Mouse (Mus musculus) left cerebral cortex, adult 18-20 months (tissue): ENCODE measurements at regions not wholly inside any gene's neighbourhood (a gene's known extent, or its start where the extent isn't known, plus 50 kb on each side); places are given as distances from the start of the nearest gene placed in this dataset.

Source experiments
- DNase-seq, 2 experiments: peaks; one replicate each; pipeline ENCODE4 v3.0.0; 2021 to 2022; ENCODE audit warnings: low spot score in 2 of 2, mixed read lengths in 1 of 2

DNA sequence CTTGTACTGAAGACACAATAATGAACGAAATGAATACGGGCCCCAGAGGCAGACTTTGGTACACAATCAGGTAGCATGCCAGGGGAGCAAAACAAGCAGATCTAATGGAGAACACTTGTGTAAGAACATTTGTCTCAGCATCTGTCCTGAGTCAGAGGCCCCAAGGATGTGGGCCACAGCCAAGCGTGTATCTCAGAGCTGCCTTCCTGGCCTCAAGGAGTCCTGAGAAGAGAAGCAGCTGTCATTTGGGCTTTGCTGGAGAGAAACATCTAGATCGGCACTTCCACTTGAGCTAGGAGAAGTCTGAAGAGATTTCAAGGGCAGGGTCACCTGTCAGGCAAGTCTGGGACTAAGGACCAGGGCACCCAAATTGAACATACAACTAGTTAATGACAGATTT lies 76.8 kb upstream of the Egln3 start:
- DNase-seq = no peak

DNA sequence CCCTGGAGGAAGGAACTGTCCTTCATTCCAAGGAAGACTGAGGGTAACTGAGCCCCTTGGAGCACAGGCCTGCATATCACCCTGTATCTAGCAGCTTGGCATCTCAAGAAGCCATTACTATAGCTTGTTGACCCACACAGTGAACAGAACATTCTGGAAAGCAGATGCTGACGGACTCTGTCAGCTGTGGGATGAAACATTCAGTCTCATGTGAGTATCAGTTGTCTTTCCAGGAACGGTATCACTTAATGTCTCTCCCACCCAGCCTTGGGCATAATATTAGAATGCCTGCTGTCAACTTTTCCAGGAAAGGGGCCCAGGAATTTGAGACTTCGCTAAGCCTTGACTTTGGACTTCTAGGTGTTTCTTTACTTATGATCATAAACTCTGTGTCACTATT lies 76.3 kb upstream of the Egln3 start:
- DNase-seq = no peak

DNA sequence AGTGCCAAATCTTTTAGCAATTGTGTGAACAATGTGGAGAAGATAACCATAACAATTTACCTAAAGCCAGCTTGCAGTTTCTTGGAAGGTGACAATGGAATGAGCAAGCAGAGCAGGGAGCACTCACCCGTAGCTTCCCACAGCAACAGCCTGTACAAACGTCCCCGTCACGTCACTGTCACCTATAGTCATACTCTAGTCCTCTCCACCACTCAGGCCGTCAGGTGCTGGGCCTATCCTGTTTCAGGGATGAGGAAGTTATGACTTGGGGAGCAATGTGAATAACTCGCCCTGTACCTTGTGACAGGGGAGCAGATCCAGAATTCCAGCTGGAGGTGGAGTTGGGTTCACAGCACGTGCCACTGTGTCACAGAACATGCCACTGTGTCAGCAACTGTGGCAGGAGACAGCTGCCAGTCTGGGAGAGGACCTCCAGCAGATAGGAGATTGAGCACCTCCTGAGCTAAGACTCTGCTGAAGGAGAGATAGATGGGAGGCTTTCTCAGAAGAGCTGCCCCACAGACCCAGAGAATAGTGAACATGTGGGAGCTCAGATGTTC lies 73.4 kb upstream of the Egln3 start:
- no peak for DNase-seq

DNA sequence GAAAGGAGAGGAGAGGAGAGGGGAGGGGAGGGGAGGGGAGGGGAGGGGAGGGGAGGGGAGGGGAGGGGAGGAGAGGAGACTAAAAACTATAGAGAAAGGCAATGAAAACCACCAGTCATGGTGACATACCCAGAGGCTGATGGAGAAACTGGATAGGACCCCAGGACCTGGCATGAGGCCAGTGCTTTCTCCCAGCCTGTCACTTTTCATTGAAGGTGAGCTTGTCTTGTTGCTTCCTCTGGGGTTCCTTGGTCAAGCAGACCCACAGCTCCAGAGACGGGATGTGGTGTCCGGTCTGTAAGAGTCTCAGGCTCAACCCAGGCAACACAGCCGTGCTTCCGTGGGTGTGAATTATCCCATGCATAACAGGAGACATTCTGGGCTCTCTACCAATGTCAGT lies 69.8 kb upstream of the Egln3 start:
- no peak for DNase-seq

DNA sequence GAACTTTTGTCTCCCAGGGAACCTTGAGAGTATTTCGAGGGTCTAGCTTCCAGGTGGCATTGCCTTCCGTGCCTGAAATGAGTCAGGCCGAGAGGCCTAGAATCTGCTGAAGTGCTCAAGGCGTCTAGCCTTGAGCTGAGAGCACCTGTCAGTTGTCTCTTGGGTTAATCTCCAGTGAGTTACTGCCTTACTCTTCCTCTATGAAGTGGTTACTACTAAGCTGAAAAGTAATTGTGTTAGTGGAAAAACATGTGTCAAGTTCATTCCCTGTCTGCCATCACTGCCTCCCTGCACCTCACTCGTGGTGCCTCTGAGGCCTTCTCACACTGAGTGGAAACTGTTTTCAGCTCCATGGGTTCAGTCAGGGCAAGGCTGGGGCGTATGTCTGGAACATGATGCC lies 69.0 kb upstream of the Egln3 start:
- no peak for DNase-seq

DNA sequence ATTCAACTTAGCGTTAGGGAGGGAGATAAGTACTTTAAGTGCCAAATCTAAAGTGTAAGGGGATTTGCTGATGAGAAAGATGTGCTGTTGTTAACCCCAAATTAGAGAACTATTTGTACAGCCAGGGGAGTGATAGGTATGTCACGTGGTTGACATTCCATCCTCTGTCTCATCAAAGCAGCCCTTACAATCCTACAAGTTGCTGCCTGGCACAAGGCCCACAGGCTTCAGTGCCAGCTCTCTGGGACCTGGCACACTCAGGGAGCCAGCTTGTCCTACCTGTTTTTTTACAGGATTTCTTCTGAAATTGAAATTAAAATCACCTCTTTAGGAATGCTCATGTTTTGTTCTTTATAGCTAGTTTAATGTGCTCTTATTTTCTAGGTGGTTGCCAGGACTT lies 68.6 kb upstream of the Egln3 start:
- DNase-seq = no peak

DNA sequence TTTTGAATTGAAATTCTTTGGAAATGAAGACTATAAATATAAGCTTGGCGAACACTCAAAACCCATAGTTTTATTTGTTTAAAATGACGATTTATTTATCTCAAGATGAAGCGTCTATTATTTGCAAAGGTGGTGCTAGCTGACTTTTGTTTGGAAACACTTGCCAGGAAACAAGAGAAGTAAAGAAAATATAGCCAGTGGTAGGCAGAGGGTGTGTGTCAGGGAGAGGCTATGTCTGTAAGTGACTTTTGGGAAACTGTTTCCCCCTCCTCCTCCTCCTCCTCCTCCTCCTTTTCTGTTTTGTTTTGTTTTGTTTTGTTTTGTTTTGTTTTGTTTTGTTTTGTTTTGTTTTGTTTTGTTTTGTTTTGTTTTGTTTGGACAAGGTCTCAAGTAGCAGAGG lies 62.2 kb upstream of the Egln3 start:
- DNase-seq = no peak

DNA sequence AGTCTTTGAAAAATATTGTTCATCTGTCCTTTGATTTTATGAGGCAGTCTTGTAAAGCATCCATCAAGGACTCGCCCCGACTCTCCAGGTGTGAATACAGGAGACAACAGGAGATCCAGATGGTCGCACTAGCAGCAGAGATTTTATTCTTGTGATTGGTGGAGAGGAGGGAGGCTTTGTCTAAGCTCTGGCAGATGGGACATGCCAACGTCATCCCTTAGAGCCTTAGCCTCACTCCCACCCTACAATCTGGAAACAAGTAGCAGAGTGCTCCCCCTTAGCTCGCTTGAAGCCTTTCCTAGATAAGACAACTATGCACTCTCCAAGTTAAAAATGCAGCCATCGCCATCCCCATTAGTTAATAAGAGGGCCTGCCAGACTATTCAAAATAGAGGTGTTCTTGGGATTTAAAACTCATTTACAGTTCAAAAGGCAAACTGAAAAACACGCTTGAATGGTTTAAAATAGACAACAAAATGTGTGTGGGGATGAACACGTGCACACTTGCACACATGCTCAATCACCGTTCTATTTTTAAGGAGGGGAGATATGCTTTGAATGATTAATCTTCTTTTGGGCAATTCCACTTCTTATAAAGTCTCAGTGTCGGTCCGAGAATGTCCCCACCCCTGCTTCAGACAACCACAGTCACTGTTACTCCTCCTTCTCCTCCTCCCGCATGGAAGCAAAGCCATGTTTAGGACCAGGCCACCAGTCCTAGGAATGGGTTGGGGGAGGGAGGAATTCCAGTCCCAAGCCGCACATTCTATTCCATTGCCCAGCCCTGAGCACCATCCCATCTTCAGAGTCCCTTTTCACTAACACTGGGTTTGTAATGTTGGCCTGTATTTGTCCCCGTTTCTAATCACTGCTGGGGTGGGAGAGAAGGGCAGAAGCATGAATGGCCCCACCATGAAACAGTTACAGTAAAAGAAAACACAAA lies 61.5 kb upstream of the Egln3 start:
- peak in 1 of 2 experiments; percentile 4 for DNase-seq

DNA sequence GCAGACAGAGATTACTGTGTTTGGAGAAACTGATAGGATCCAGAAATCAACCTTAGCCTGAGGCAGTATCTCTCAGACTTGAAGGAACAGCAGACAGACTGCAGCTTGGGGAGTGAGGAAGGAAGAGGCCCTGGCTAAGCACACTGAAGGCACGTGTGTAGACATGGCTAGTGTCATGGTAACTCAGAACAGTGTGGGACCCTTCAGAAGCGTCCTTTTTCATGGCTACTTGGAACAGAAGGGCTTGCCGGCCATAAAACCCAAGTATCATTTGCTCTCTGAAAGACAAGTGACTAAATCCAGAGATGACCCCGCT lies 60.7 kb upstream of the Egln3 start:
- DNase-seq = no peak

DNA sequence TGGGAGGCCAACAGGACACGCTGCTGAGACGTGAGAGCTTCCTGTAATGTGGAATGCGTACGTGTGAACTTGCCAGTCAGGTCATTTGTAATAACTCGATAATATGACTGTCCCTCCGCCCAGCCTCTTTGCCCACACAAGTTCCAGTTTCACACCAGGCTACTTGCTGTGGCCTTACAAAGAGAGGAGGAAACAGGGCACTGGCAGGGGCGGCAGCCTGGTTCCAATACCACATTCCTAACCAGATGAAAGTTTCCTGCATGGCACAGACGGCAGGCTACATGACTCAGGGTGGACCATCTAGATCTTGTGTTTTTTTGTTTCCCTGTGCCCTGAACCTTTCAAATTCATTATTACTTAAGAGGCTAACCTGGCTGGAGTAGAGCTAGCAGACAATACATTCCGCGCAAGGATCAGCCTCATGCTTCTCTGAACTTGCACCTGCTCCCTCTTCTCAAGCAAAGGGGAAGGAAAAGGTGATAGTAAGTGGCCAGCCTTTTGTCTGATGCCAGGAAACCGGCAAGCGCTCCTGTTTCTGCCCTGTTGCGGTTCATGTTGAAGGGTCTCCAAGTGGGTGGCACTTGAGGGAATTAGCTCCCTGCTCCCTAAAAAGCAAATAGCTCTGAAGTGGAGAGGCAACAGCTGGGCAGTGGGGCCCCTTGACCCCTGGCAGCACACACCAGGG lies 60.2 kb upstream of the Egln3 start:
- DNase-seq = no peak

DNA sequence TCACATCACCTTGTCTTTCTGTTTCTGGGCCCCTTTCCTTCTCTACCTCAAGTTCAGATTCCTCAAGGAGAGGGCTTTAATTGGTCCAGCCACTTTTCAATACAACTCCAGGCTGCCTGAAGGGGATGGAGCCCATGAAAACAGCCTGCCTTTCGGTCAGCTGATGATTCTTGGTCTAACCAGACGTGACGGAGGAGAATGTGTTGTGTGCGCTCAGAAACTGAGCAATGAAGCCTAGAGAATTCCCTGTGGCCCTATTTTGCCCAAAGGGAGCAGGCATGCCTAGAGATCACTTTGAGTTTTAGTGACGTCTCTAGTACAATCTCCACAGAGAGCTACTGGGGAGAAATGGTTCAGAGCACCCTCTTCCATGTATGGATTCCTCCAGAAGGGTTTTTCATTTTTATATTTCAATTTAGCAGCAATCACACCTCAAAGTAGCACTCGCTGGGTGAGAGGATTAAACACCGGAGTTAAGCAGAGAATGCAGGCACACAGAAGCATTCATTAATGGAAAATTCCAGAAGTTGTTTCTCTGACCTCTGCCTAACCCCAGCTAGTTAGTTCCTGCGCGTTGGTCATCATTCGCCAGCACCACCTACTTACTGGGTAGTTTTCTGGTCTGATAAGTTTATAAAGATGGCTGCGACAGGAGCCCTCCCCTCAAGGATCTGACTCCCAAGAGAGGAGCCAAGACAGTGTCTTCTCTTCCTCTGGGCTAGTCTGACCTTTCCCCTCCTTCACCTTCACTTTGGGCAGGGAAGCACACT lies 58.8 kb upstream of the Egln3 start:
- DNase-seq = no peak

DNA sequence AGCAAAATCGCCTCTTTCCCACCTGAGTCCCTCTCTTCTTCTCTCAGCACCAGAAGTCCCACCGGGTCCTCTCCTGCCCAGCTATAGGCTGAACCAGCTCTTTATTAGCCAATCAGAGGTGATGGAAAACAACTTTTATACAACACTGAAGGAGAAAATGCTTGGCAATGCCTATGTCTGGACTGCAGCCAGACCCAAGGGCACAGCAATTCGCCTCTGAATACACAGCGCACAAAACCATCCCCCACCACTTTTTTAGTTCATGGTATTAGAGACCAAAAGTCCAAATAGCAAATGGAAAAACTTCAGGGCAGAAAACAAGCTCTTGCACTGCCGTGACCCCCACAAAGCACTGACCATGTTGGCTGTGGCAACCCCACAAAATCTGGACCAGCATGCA lies 57.8 kb upstream of the Egln3 start:
- no peak for DNase-seq

DNA sequence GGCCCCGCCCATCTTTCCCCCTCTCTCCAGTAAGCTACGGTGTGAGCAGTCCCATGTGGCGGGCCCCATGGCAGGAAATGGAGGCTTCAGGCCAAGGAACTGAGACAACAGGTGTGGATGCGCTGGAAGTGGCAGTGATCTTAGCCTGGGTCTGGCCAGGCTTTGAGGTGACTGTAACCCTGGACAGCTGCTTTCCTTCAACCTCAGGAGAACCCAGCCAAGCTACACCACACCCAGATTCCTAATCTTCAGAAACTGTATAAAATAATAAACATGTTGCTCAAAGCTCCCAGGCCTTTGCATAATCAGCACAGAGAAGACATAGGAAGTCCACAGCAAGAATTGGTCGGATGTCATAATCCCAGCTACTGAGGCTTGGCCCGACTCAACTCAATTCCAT lies 56.8 kb upstream of the Egln3 start:
- no peak for DNase-seq

DNA sequence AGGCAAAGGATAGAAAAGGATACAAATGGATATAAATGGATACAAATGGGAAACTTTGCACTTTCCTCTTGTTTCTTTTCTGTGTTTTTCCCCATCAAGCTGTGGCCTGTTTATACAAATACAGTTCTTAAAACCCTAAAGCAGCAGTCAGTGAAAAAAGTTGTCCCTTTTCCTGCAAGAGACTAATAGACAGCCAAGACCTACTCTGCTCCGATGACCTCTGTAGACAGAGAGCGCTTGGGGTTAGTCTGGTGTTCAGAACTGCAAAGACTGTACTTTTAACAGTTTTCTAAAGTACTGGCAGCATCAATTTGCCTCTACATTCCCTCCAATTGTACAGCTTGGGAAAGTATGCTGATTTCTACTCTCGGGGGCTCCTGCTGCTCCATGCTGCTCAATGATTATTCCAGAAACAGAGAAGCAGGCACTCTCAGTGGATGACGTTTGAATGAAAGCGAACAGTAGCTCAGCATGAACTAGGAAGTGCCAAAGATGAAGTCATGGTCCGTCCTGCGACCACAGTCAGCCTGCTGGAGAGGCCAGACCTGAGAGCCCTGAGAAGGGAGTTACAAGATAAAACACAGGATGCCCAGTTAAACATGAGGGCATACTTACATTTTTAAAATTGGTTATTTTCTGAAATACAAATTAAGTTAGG lies 54.2 kb upstream of the Egln3 start:
- no peak for DNase-seq

DNA sequence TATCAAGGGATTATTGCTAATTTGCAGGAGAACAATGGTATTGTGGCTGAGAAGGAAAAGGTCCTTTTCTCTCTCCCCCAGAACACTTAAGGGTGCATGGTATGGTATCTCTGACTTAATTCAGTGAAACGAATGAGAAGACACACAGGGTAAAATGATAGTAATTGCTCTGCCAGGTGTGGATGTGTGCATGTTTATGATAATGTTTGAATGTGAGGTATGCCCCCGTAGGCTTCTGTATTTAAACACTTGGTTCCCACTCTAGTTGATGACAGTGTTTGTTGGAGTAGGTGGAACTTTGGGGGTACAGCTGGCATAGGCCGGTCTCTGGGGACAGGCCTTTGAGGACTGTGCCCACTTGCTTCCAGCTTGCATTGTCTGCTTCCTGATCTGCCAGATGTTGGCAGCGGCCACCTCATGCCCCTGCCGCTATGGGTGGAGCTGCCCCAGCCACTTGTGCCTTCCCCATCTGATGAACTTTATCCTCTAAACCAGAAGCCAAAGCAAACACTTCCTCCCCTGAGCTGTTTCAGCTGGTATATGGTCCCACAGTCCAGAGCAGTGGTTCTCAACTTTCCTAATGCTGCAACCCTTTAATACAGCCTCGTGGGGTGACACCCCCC lies 53.0 kb upstream of the Egln3 start:
- DNase-seq = no peak
